Mouse (Mus musculus) forebrain, embryonic 11.5 days (tissue): ENCODE data around the gene Chic1. TPM values are rescaled to one million over a fixed set of nuclear protein-coding genes. Genes with fewer than 3 reads are reported as not detected.

Experiments used
- ATAC-seq: fragments of 200-750 bp; cut with Nextera tagmentation; replicated peaks from 2 replicates; pipeline ENCODE4 v1.8.0; 2017; ENCODE audit warnings: moderate TSS enrichment; ENCODE audit not compliant: low FRiP score
- DNase-seq: peaks from one replicate; pipeline ENCODE4 v3.0.0-alpha.2; 2017; ENCODE audit warnings: low spot score
- H3K27ac ChIP-seq: fragments of 300-500 bp; sonication (generic); 2 replicates; pipeline ENCODE4 v1.5.1; 2014; ENCODE audit warnings: low read depth, low read length
- H3K27me3 ChIP-seq: fragments of 300-500 bp; sonication (generic); 2 replicates; pipeline ENCODE4 v1.6.1; 2014; ENCODE audit warnings: mild to moderate bottlenecking, low read length, mixed read lengths; ENCODE audit not compliant: control insufficient read depth, insufficient read depth
- H3K36me3 ChIP-seq: fragments of 300-500 bp; sonication (generic); 2 replicates; pipeline ENCODE4 v1.6.1; 2014; ENCODE audit warnings: mild to moderate bottlenecking, low read length, moderate library complexity, mixed read lengths; ENCODE audit not compliant: control insufficient read depth, insufficient read depth
- H3K4me1 ChIP-seq: fragments of 300-500 bp; sonication (generic); replicated peaks from 2 replicates; pipeline ENCODE4 v1.6.1; 2014; ENCODE audit warnings: low read length, mixed read lengths; ENCODE audit not compliant: control insufficient read depth, insufficient read depth
- H3K4me2 ChIP-seq: fragments of 300-500 bp; sonication (generic); 2 replicates; pipeline ENCODE4 v1.6.1; 2014; ENCODE audit warnings: low read depth, mild to moderate bottlenecking, low read length, moderate library complexity, mixed read lengths; ENCODE audit not compliant: severe bottlenecking
- H3K4me3 ChIP-seq: fragments of 300-500 bp; sonication (generic); 2 replicates; pipeline ENCODE4 v1.5.1; 2014; ENCODE audit warnings: low read depth, low read length
- H3K9ac ChIP-seq: fragments of 300-500 bp; sonication (generic); 2 replicates; pipeline ENCODE4 v1.6.1; 2014; ENCODE audit warnings: low read length
- H3K9me3 ChIP-seq: fragments of 300-500 bp; sonication (generic); 2 replicates; pipeline ENCODE4 v1.6.1; 2016; ENCODE audit warnings: low read length, mixed read lengths; ENCODE audit not compliant: control insufficient read depth
- WGBS: fragments of 180-500 bp; shearing (Covaris S2); extraction: QIAGEN DNeasy Blood & Tissue Kit; methylation state at CpG from one replicate; pipeline ENCODE4 v1.1.7; 2014; 5-methylcytosine and 5-hydroxymethylcytosine counted together
- polyA plus RNA-seq: library from polyadenylated mRNA; unstranded; fragments of >200 nt; fragmentation: Nextera tagmentation; extraction: Ambion mirVana; gene quantifications from 2 replicates; pipeline ENCODE4 v1.2.1, GENCODE M21; 2014

The Chic1 gene
- polyA plus RNA-seq, 1 experiment from 2014 or later: 7.4 TPM

GRCm38 (mm10) chrX:103443755-103444154 lies 87.5 kb downstream of the Chic1 start:
- Histone ChIP-seq H3K36me3 (no peaks in the 10 kb centered on the region), H3K9me3 (no peaks in the 10 kb centered on the region), H3K27me3 (peaks cover 27% of the 10 kb centered on the region), H3K4me1 (no peaks in the 10 kb centered on the region; the same call in 1 of the 2 replicates), H3K27ac (no peak overlapping the region), H3K9ac (no peak overlapping the region), H3K4me2 (no peak overlapping the region), H3K4me3 (no peak overlapping the region)
- DNase-seq: no peak
- ATAC-seq: no peak
- WGBS: 38% methylated on average over 7 of the region's 7 CpGs

Other genes with a start within 250 kb of the Chic1 start
- 12.2 and 13.6 TPM in 2 replicates for gene Nap1l2, start 169.8 kb upstream of the Chic1 start, polyA plus RNA-seq
- gene Cdx4, start 35.1 kb upstream of the Chic1 start, polyA plus RNA-seq: not detected in 2 replicates
- gene Tsx, start 58.0 kb downstream of the Chic1 start, polyA plus RNA-seq: 0.35 and 0.40 TPM in 2 replicates
- gene Gm26992, start 65.5 kb downstream of the Chic1 start, polyA plus RNA-seq: not detected in 2 replicates